Mouse (Mus musculus) cerebellum, adult 9-10 months (tissue): ENCODE data around the gene Gm10272.
"Not testable (repeated sequence)": the region's sequence is repeated elsewhere in the genome, so short reads cannot be mapped to it uniquely, and the experiment has no call there.

Source experiments
- DNase-seq: peaks from one replicate; pipeline ENCODE4 v3.0.0; 2022

Gm10272 gene

GRCm38 (mm10) chr10:77729241-77729640, 22.8 kb downstream of the Gm10272 start:
- no peak for DNase-seq

GRCm38 (mm10) chr10:77735928-77736327, 29.5 kb downstream of the Gm10272 start:
- DNase-seq: no peak

- DNase-seq: no peak
These were observed 32.5 kb downstream of the Gm10272 start for GRCm38 (mm10) chr10:77738929-77739328.

- DNase-seq: peak; percentile 13
These were observed 35.7 kb downstream of the Gm10272 start, which contains the start of gene Gm18596 for GRCm38 (mm10) chr10:77741924-77742688. TSS of gene Gm18596 (minus strand) at chr10:77742638.

GRCm38 (mm10) chr10:77750686-77751085, 44.3 kb downstream of the Gm10272 start:
- DNase-seq: peak; percentile 19

GRCm38 (mm10) chr10:77751254-77751653, 44.8 kb downstream of the Gm10272 start, which contains the start of gene Gm9736:
TSS of gene Gm9736 (minus strand) at chr10:77751354.
- not testable (repeated sequence) for DNase-seq

- not testable (repeated sequence) for DNase-seq
These were observed 45.9 kb downstream of the Gm10272 start for GRCm38 (mm10) chr10:77752312-77752711.

GRCm38 (mm10) chr10:77753448-77753847, 47.0 kb downstream of the Gm10272 start:
- DNase-seq: no peak
